Comparison of ENCODE assay signal across 7 mouse cellular contexts in the genomic region with DNA sequence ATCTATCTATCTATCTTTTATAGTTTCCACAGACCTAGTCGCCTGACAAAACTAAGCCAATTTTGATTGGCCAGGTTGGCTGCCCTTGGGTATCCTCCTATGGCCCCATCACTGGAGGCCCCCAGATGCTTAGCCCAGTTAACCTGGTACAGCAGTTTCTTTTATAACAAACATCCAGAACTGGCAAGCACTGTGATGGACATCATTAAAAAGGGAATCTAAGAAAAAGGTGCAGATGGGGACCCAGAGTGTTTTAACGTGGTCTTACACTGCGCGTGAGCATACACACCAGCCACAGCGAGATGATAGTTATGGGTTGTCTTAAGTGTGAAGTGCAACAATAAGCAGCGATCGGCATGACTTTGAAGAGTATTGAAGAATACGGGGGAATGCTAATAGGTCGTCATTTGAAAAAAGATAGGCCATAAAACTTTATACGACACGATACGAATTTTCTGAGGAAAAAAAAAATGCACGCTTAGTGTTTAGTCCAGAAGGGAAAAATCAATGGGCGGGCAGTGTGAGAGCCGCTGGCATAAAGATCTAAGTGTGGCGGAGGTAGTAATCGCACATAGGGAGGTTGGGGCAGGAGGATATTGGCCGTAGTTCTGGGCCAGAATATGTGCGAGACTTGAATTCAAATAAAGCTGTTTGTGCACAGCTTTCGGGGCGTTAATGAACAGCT. TPM values are rescaled to one million over a fixed set of nuclear protein-coding genes. Genes with fewer than 3 reads are reported as not detected.
DNase-seq lines count a peak whose midpoint lies in the region; ATAC-seq and TF ChIP-seq lines count a peak whose summit lies in the region.

No protein-coding gene starts in this region.

- peaks cover 8% of the 10 kb centered on the region for H3K9me3 ChIP-seq in E14TG2a.4 (ENCODE audit: low read length)

- peaks cover 9% of the 10 kb centered on the region for H3K27me3 ChIP-seq in E14TG2a.4 (ENCODE audit: insufficient read depth, low read length)

- TF ChIP-seq CTCF in E14TG2a.4 (conservative IDR thresholded peaks at IDR 0.05; ENCODE audit: low read length), result no peak

- peak overlapping the region; percentile 81 for H3K4me3 ChIP-seq in E14TG2a.4 (replicated peaks; ENCODE audit: low read length)

- H3K4me1 ChIP-seq in E14TG2a.4 (replicated peaks; ENCODE audit: low read depth, low read length), result peaks cover 19% of the 10 kb centered on the region

- H3K36me3 ChIP-seq in E14TG2a.4 (ENCODE audit: insufficient read depth, low read length), result peaks cover 31% of the 10 kb centered on the region

- ATAC-seq in CD4-positive, CD25-positive, alpha-beta regulatory T cell, adult 4 months, result peak; percentile 19
- ATAC-seq in megakaryocyte, adult 5-6 weeks (ENCODE audit: poor library complexity, severe bottlenecking), result peak; percentile 50
- ATAC-seq in monocyte, adult 5-6 weeks (replicated peaks; ENCODE audit: insufficient number of reproducible peaks, low FRiP score, low TSS enrichment, poor library complexity, severe bottlenecking), result no peak

- peak; percentile 4 for DNase-seq in forelimb bud, embryonic 11.5 days (ENCODE audit: low read depth, low spot score)
- DNase-seq in natural killer cell, adult 2 months (ENCODE audit: low spot score in 2 of 2), result no peak
- no peak for DNase-seq in layer of hippocampus, postnatal 10 days (ENCODE audit: low spot score in 2 of 2)

RNA-seq across cellular contexts. Expression of a gene that starts 49.7 kb away (rescaled TPM):
- 10 to 100 TPM in 1 of 2 experiments, 1 to 10 TPM in 1; 9.7 to 13.5 TPM for polyA plus RNA-seq in CD4-positive, CD25-positive, alpha-beta regulatory T cell, adult 4 months (2017; shearing (Covaris generic))
- total RNA-seq in megakaryocyte, adult 5-6 weeks (2015), result 11.2 and 13.6 TPM in 2 replicates
- 4.1 and 5.5 TPM in 2 replicates for total RNA-seq in megakaryocyte, adult 5-6 weeks (2017)
- total RNA-seq in monocyte, adult 5-6 weeks (2017), result 4.9 to 16.2 TPM (median 14.5 TPM) in 3 replicates
- 10 to 100 TPM; 33.5 to 42.2 TPM for total RNA-seq in layer of hippocampus, postnatal 10 days (2021)

RNA-seq across cellular contexts. Expression of a gene that starts 49.8 kb away (rescaled TPM):
- polyA plus RNA-seq in CD4-positive, CD25-positive, alpha-beta regulatory T cell, adult 4 months (2017; shearing (Covaris generic)), result 100 to 1,000 TPM; 110 to 111 TPM
- 76.9 and 102 TPM in 2 replicates for total RNA-seq in megakaryocyte, adult 5-6 weeks (2015)
- 82.0 and 106 TPM in 2 replicates for total RNA-seq in megakaryocyte, adult 5-6 weeks (2017)
- total RNA-seq in monocyte, adult 5-6 weeks (2017), result 103 to 122 TPM (median 120 TPM) in 3 replicates
- total RNA-seq in layer of hippocampus, postnatal 10 days (2021), result 10 to 100 TPM; 75.8 to 80.1 TPM
